In the genomic region with DNA sequence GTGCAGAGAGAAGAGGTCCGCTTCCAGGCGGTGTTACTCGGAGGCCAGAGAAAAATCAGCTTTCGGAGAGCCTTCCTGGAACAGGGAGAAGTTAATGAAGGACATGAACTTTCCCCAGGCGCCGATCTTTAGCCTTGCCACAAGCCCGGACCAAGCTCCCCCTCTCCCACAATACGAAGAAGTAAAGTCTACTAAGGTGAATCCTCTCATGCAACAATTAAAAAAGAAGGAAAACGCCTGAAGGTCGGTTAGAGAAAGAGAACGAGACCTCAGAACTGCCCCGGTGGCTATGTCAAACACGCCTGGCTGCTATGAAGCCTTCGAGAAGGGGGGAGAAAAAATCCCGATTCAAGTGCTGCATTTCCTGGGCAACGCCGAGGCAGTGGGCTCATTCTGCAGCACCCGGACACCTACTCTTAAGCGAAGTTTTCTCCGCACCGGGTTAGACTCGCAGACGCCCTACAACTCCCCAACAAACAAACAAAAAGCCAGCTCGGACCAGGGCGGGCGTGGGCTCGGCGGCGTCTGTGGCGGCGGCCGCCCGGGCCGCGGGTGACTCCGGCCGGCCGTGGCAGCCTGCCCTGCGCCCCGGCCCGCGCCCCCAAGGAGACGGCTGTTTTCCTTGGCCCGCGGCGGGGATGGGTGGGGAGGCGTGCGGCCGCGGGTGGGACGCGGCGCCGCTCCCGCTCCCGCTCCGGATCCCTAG, we compare ENCODE assay signal across 7 mouse cellular contexts. TPM values are rescaled to one million over a fixed set of nuclear protein-coding genes. Genes with fewer than 3 reads are reported as not detected.
DNase-seq lines count a peak whose midpoint lies in the region; ATAC-seq and TF ChIP-seq lines count a peak whose summit lies in the region.

No protein-coding gene starts in this region.

- ATAC-seq in embryonic facial prominence, embryonic 15.5 days (ENCODE audit: insufficient number of reproducible peaks, low FRiP score, low TSS enrichment, low read depth) = peak; percentile 15
- no peak for ATAC-seq in limb, embryonic 11.5 days (ENCODE audit: insufficient number of reproducible peaks, low FRiP score, low TSS enrichment, low read depth)
- ATAC-seq in midbrain, embryonic 16.5 days = no peak; the same call in 1 of the 2 replicates
- peak; percentile 24 for ATAC-seq in stomach, postnatal 0 days (ENCODE audit: low FRiP score, low TSS enrichment)

- intact Hi-C loops in heart, postnatal 14 days (cut with DNase I) = loop anchor here (2.0 to 5.0 kb wide), 3 partner anchors 69 to 175 kb away; no protein-coding TSS in a partner anchor

- DNase-seq in CD4-positive helper T cell, adult 2 months (ENCODE audit: low read depth, low spot score) = peak; percentile 38
- DNase-seq in NIH3T3 (ENCODE audit: low read depth) = peak; percentile 60
- peak; percentile 55 to 61 for DNase-seq in heart, postnatal 14 days
- DNase-seq in limb, embryonic 11.5 days (ENCODE audit: low spot score) = peak; percentile 53
- peak; percentile 61 for DNase-seq in stomach, postnatal 0 days (ENCODE audit: low spot score)

- no peak for TF ChIP-seq CTCF in stomach, postnatal 0 days (IDR thresholded peaks at IDR 0.05; ENCODE audit: low read depth)

- peak overlapping the region; percentile 98 for H3K27ac ChIP-seq in embryonic facial prominence, embryonic 15.5 days (replicated peaks)
- peak overlapping the region; percentile 94 for H3K27ac ChIP-seq in limb, embryonic 11.5 days (replicated peaks; ENCODE audit: low read depth, low read length)
- peak overlapping the region; percentile 100 for H3K27ac ChIP-seq in midbrain, embryonic 16.5 days (ENCODE audit: low read length)
- peak overlapping the region; percentile 98 for H3K27ac ChIP-seq in stomach, postnatal 0 days (replicated peaks)

- under 1% methylated on average over 48 of the region's 57 CpGs for WGBS in embryonic facial prominence, embryonic 15.5 days
- under 1% methylated on average over 51 of the region's 57 CpGs for WGBS in limb, embryonic 11.5 days
- WGBS in midbrain, embryonic 16.5 days = under 1% methylated on average over 30 of the region's 57 CpGs
- WGBS in stomach, postnatal 0 days = under 1% methylated on average over 41 of the region's 57 CpGs

- no peaks in the 10 kb centered on the region for H3K36me3 ChIP-seq in embryonic facial prominence, embryonic 15.5 days
- H3K36me3 ChIP-seq in limb, embryonic 11.5 days (ENCODE audit: control insufficient read depth, insufficient read depth, low read length) = no peaks in the 10 kb centered on the region
- H3K36me3 ChIP-seq in midbrain, embryonic 16.5 days (ENCODE audit: control insufficient read depth, insufficient read depth, low read length) = no peaks in the 10 kb centered on the region
- no peaks in the 10 kb centered on the region for H3K36me3 ChIP-seq in stomach, postnatal 0 days (ENCODE audit: control insufficient read depth, insufficient read depth, low read length)

- H3K4me1 ChIP-seq in embryonic facial prominence, embryonic 15.5 days = peaks cover 21% of the 10 kb centered on the region
- 0 out of 2 replicates have a peak, but pooled peaks cover 2% of the 10 kb centered on the region for H3K4me1 ChIP-seq in limb, embryonic 11.5 days (ENCODE audit: control insufficient read depth, insufficient read depth, low read length)
- H3K4me1 ChIP-seq in midbrain, embryonic 16.5 days (ENCODE audit: control insufficient read depth, insufficient read depth, low read length) = peaks cover 18% of the 10 kb centered on the region
- peaks cover 6% of the 10 kb centered on the region; the same call in 1 of the 2 replicates for H3K4me1 ChIP-seq in stomach, postnatal 0 days (replicated peaks; ENCODE audit: control insufficient read depth, insufficient read depth)

- no peak for TF ChIP-seq EP300 in stomach, postnatal 0 days (optimal IDR thresholded peaks at IDR 0.05)

- peak overlapping the region; percentile 72 for H3K4me2 ChIP-seq in embryonic facial prominence, embryonic 15.5 days (replicated peaks)
- peak overlapping the region; percentile 88 for H3K4me2 ChIP-seq in limb, embryonic 11.5 days (ENCODE audit: low read depth, severe bottlenecking)
- peak overlapping the region; percentile 57 for H3K4me2 ChIP-seq in midbrain, embryonic 16.5 days (ENCODE audit: low read length)
- peak overlapping the region; percentile 86 for H3K4me2 ChIP-seq in stomach, postnatal 0 days (replicated peaks; ENCODE audit: low read depth)

- H3K9me3 ChIP-seq in embryonic facial prominence, embryonic 15.5 days (replicated peaks) = no peaks in the 10 kb centered on the region
- H3K9me3 ChIP-seq in limb, embryonic 11.5 days (ENCODE audit: control insufficient read depth, low read length) = no peaks in the 10 kb centered on the region
- no peaks in the 10 kb centered on the region for H3K9me3 ChIP-seq in midbrain, embryonic 16.5 days (replicated peaks; ENCODE audit: control insufficient read depth, low read length, poor library complexity, severe bottlenecking)
- no peaks in the 10 kb centered on the region for H3K9me3 ChIP-seq in stomach, postnatal 0 days (ENCODE audit: control insufficient read depth, low read length)

- H3K27me3 ChIP-seq in embryonic facial prominence, embryonic 15.5 days = no peaks in the 10 kb centered on the region
- H3K27me3 ChIP-seq in limb, embryonic 11.5 days (ENCODE audit: control insufficient read depth, insufficient read depth, low read length) = no peaks in the 10 kb centered on the region
- H3K27me3 ChIP-seq in midbrain, embryonic 16.5 days (ENCODE audit: control insufficient read depth, insufficient read depth, low read depth, low read length) = no peaks in the 10 kb centered on the region
- no peaks in the 10 kb centered on the region for H3K27me3 ChIP-seq in stomach, postnatal 0 days (ENCODE audit: control insufficient read depth, insufficient read depth, low read length)

- peak overlapping the region; percentile 86 for H3K9ac ChIP-seq in embryonic facial prominence, embryonic 15.5 days
- H3K9ac ChIP-seq in limb, embryonic 11.5 days (ENCODE audit: low read length) = peak overlapping the region; percentile 98
- peak overlapping the region; percentile 99 for H3K9ac ChIP-seq in midbrain, embryonic 16.5 days (ENCODE audit: low read depth, low read length)
- peak overlapping the region; percentile 96 for H3K9ac ChIP-seq in stomach, postnatal 0 days (ENCODE audit: low read length)

- H3K4me3 ChIP-seq in embryonic facial prominence, embryonic 15.5 days (replicated peaks) = peak overlapping the region; percentile 88
- H3K4me3 ChIP-seq in limb, embryonic 11.5 days (ENCODE audit: low read depth, low read length) = peak overlapping the region; percentile 81
- peak overlapping the region; percentile 96 for H3K4me3 ChIP-seq in midbrain, embryonic 16.5 days (ENCODE audit: low read depth, low read length)
- H3K4me3 ChIP-seq in stomach, postnatal 0 days (ENCODE audit: low read depth, low read length) = peak overlapping the region; percentile 90

RNA-seq across cellular contexts. Expression of gene Arhgap21, which starts 0.9 kb away (rescaled TPM):
- polyA plus RNA-seq in embryonic facial prominence, embryonic 15.5 days (2015; fragmentation: Nextera tagmentation; extraction: Ambion mirVana) = 10.4 and 10.5 TPM in 2 replicates
- total RNA-seq in heart, postnatal 14 days (2021) = 10 to 100 TPM; 84.5 to 91.7 TPM
- polyA plus RNA-seq in limb, embryonic 11.5 days (2014; fragmentation: Nextera tagmentation; extraction: Ambion mirVana) = 16.3 and 16.9 TPM in 2 replicates
- polyA plus RNA-seq in midbrain, embryonic 16.5 days (2015; fragmentation: Nextera tagmentation; extraction: Ambion mirVana) = 40.9 and 41.7 TPM in 2 replicates
- 5.2 and 5.5 TPM in 2 replicates for polyA plus RNA-seq in stomach, postnatal 0 days (2015; fragmentation: Nextera tagmentation; extraction: Ambion mirVana)

Comparison
In these comparisons a context has a peak if more than half of its experiments do, and no peak if none do; other contexts are left out.
1. ATAC-seq: peak in embryonic facial prominence, embryonic 15.5 days (single experiment) and stomach, postnatal 0 days (single experiment); none in limb, embryonic 11.5 days (single experiment) and midbrain, embryonic 16.5 days (single experiment).
2. Peak in every context shown above with its lines, with median percentiles within 50 percentile points of each other: DNase-seq, H3K27ac ChIP-seq, H3K4me2 ChIP-seq, H3K4me3 ChIP-seq and H3K9ac ChIP-seq.